Mouse (Mus musculus) urinary bladder, postnatal 14 days (tissue): ENCODE measurements around the gene C1ql4.
A peak's percentile ranks its signal among the peaks of the same experiment; 100 is the strongest.

Experiments used
- DNase-seq: peaks from one replicate; pipeline ENCODE4 v3.0.0; 2021; ENCODE audit warnings: low spot score

The C1ql4 gene

DNA sequence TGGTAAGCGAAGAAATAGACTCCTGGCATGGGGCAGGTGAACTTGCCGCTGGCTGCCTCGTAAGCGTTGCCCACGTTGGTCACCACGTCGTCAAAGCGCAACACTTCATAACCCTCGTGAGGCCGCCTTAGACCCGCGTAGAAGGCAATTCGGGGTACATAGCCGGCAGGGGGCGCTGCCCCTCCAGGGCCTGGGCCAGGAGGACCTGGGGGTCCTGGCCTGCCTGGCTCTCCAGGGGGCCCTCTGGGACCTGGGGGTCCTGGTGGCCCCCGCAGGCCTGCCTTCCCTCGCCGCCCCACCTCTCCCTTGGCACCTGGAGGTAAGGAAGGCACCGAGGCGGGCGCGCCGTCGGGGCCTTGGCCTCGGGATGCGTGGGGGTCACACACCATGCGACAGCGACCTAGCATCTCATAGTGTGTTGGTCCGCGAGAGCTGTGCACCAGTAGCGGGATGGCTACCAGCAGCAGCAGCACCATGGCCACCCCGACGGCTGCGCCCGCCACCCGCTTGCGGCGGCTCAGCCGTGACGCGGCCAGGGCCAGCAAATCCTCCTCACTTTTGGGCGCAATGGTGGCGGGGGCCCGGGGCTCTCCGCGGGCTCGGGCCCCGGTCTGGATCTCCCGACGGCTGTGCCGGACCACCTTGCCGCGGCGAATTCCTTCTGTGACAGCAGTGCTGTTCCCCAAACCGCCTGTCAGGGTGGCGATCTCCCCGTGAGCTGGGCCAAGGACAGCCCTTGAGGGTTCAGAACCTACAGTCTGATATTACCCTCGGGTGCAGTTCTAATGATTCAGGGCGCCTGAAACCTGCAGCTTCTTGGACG, at the start of gene C1ql4:
Gene C1ql4, minus strand, starts transcription at position 565 of the 823 bp plus-strand sequence.
- DNase-seq, result no peak

DNA sequence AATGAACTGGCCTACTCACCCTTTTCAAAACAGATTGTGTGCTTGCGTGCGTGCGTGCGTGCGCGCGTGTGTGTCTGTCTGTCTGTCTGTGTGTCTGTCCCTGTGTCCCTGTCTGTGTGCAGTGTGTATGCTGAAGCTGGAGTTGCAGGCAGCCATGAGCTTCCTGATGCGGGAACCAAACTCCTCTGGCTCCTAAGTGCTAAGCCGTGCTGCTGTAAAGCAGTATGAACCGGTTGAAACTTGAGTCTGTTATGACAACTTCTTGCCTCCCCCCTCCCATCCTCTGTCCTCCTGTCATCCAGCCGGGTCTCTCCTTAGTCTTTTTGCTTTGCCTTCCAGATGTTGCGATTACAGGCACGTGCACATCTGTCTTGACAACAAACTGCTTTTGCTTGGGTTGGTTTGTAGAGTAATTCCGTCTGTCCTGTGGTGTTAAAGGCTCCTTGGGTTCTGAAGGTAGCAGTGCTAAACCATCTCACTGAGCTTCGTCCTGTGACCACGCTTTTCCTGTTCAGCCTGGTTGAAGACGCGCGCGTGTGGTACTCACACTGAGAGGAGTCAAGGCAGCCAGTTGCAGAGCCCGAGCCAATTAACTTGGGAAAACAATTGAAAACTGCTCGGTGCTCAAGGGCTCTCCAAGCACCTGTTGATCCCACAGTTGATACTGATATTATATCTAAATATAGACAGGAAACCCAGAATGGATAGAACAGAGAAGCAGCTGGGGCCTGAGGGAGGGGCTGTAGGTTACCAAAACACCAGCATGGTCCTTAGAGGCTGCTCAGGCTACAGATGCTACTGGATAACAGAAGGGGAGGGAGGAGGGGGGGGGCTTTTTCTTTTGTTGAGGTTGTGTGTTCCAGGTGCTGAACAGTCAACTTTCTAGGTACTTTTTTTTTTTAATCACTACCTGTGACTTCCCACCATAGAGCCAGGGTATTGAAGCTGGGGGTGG, 42.6 kb upstream of the C1ql4 start:
- DNase-seq, result no peak

DNA sequence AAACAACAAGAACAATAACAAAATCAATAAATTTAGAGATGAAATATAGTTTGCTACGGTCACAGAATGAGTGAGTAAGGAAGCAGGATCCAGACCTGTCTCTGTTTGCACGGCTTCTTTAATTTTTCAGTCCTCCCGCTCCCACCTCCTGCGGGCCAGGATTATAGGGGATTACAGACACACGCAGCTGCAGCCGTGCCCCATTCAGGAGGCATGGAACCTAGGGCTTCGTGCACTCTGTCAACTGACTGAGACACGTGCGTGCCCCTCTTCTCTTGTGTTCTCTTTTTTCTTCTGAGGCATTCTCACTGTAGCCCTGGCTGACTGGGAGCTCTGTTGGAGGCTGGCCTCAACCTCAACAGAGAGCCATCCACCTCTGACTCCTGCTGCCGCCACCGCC, 41.8 kb upstream of the C1ql4 start:
- DNase-seq, result no peak

DNA sequence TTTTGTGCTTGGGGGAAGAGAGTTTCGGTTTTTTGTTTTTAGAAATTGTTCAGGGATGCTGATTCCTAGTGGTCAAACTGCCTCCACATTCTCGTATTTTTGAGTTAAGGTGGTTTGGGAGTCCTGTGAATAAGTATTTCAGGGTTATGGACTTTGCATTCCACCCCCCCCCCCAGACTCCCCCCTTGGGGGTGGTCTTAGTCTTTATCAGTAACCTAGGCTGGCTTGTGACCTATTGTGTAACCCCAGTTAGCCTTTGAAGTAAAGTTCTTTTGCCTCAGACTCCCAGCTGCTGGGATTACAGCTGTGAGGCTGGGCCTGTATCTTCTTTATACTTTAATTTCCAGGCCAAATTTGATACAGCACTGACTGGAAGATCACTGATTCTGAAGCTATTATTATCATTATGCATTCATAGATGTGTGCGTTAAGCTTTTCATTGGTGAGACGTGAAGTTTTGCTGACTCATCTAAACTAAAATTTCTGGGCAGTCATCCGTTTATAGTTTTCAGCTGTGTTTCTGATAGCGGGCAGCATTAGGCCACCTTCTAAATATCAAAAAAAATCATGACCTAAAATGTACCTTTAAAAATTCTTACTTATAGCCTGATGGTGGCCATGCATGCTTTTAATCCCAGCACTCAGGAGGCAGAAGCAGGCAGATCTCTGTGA, 40.4 kb upstream of the C1ql4 start:
- no peak for DNase-seq

DNA sequence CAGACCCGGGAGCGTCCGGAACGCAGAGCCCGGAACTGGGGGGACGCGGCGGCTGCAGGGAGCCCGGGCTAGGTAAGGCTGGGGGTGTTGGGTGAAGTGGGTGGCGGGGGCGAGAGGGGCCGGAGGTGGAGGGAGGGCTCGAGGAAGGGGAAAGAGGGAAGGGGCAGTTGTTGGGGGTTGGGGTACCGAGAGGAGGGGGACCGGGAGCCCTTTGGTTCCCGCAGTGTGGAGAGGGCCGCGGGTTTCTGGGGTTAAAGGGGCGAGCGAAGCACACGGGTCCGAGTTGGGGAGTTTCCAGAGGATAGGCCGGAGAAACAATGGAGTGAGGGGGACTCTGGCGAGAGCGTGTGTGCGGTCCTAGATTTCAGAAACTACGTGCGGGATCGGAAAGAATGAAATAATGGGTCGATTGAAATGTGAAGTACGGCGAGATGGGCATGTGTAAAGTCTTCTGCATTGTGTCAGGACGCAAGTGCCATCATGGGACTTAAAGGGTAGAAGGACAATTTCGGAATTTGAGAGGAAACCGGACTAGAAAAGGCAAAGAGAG, 39.3 kb upstream of the C1ql4 start:
- no peak for DNase-seq

DNA sequence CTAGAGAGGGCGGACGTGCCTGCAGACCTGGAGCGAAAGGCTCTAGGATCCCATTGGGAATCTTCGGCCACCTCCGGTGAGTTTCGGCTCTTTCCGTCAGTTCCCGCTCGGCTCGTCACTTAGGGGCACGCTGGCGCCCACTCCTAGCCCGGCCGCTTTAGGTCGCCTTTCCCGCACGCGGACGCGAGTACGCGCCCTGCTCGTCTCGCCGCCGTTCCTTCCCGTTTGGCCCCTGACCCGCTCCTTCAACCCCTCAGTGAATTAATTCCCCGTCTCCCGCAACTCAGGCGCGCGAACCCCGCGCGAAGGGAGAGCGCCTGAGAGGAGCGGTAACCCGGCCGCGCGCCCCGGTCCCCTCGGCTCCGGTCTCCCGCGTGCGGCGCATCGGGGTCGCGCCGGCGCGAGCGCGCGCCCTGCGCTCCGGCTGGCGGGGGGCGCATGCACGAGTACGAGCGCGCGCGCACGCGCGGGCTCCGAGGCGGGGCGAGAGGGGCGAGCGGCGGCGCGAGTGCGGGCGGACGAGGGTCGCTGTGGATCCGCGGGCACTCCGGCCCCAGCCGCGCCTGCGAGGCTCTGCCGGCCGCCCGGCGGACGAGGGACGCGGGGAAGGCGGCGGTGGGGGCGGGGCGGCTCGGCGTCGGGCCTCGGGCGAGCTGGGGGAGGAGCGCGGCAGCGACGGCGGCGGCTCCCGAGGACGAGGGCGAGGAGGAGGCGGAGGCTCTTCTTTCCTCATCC, 38.6 kb upstream of the C1ql4 start:
- peak; percentile 89 for DNase-seq

DNA sequence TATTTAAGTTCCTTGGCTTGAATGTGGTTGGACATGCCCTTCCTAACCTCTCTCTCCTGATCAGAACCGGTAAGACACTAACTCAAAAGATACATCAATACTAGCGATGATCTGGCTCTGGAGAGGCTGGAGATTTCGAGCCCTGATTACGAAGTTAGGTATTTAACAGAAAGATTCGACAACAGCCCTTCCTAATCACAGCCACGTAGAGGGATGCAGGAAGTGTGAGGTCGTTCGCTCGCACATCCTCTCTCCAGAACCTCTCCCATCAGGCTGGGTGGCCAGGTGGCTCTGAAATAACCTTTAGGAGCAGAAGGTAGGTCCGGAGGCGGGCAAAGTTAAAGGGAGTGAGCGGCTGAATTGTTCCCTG, 38.1 kb upstream of the C1ql4 start, which contains the start of gene Spats2:
Gene Spats2, plus strand, starts transcription at position 206 of the 370 bp plus-strand sequence.
- DNase-seq, result no peak

DNA sequence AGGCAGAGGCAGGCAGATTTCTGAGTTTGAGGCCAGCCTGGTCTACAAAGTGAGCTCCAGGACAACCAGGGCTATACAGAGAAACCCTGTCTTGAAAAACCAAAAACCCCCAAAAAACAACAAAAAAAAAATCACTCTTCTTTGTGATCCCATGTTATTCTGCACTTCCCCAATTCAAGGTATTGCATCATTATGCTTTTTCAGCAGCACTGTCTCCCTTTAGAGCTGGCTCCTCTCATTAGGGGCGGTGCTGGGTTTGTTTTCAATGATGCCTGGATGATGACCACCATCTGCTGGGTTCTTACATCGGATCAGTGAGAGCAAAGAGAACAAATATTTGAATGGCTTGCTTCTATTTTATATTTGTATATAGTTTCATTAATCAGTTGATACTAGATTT, 35.0 kb upstream of the C1ql4 start:
- DNase-seq, result no peak

DNA sequence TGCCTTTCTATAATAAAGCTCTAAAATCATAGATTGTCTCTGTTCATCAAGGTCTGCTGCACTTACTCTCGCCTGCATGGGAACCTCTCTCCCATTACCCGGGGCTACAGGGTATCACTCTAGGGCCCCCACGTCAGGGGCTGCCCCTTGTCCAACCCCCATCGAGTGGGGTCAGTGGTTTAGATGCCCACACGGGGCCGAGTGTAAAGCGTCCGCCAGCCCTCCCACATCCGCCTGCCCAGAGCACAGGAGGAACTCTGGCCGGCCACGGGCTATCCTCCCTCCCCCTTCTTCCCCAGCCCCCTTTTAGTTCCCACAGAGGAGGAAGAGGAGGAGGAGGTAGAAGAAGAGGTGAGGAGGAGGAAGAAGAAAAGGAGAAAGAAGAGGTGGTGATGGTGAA, 33.2 kb upstream of the C1ql4 start:
- DNase-seq, result no peak

DNA sequence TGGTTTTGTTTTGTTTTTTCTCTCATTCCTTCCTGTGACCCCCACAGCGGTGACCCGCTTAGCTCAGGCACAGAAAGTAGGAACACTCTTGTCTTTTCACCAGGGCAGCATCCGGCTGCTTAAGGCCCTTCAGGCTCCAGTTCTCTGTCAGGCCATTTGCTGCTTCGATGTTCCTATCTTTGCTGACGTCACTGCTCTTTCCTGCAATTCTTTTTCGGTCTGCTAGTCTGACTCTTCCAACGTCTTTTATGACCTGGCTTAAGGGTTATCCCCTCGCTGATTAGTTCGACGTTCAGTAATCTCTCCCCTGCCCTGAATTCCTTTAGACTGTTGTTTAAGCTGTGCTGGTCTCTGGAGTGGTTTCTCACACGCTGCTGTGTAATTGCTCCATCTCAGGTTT, 28.9 kb upstream of the C1ql4 start:
- DNase-seq, result no peak

DNA sequence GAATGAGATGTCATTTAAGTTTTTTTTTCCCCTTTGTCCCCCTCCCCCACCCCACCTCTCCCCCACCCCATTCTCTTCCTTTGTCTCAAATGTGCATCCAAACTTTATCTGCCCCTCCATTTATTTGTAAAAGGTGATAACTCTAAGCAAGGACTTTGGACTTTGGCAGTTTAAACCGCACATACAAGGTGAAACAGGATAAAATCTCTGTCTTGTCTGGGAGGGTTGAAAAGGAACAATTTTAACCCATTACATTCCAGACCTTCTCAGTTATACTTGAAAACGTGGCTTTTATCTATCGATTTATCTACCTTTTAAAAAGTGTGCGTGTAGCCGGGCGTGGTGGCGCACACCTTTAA, 27.4 kb upstream of the C1ql4 start:
- DNase-seq, result no peak

DNA sequence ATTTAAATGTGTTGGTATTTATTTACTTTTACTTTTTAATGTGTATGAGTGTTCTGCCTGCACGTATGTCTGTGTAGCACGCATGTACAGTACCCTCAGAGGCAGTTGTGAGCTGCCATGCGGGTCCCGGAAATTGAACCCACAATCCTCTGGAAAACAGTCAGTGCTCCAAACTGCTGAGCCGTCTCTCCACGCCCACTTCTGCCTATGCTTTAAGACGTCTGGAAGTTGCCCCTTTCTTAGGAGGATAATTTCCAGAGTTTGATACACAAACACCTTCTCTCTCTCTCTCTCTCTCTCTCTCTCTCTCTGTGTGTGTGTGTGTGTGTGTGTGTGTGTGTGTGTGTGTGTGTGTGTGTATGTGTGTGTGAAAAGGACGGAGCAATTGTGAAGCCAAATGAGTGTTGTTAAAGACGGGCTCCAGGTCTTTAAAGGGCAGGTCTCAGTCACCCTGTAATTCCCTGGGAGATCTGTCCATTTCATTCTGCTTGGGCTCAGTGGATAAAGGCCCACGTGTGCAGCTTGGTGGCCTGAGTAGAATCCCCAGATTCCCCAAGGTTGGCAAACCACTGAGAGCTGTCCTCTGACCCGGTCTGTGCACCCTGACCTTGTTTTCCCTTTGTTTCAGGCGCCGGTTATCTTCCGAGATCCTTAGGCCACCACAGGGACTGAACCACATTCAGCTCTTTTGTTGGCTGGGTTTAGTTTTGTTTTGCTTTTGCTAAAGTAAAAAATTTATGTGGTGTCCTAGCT, 26.9 kb upstream of the C1ql4 start:
- DNase-seq, result no peak

DNA sequence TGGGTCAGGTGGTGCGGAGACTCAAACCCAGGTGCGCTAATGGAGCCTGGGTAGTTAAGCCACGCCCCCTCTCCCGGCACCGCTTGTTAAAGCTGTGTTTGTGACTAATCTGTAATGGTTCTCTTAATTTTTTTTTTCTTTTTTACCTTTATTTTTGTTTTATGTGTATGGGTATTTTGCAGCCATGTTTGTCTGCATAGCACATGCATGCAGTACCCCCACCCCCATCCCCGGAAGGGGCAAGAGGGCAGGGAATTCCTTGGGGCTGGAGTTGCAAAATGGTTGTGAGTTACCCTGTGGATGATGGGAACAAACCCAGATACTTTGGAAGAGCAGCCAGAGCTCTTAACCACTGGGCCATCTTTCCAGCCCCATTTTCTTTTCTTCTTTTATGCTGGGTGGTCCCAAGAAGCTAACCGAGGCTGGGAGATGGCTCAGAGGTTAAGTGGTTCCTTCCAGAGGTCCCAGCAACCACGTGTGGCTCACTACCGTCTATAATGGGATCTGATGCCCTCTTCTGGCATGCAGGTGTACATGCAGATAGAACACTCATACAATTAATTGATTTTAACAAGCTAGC, 25.9 kb upstream of the C1ql4 start:
- DNase-seq, result no peak

DNA sequence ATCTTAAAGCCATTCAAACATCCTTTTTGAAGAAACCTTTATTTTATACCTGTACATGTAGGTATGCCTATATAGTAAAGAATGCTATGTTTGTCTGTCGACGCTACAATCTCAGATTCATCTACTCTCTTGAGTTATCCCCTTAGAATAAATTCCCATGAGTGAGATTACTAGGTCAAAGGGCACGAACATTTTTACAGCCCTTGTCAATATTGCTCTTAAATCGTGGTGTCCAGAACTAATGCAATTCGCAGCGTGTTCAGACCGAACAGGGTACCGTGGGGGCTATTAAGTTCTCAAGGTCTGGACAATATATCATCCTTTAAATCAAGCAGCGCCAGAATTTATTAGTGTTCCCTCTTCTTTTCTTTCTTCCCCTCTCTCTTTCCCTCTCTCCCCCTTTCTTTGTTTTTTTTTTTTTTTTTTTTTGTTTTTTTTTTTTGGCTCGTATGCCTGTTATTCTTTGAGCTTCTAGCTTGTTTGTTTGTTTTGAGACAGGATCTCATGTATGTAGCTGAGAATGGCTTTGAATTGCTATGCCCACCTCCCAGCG, 25.3 kb upstream of the C1ql4 start:
- no peak for DNase-seq

DNA sequence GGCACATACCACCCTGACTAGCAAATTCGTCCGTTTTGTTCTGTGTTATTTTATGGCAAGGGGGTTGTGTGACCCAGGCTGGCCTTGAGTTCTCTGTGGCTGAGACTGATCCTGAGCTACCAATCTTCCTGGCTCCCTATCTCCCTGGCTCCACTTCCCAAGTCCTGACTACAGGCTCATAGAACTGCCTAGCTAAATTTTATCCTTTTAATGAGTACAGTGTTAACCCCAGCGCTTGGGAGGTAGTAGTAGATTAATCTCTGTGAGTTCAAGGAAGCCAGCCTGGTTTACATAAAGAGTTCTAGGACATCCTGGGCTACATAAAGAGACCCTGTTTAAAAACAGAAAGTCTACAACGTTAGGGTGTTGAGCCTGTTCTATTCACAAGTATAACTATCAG, 24.2 kb upstream of the C1ql4 start:
- no peak for DNase-seq

DNA sequence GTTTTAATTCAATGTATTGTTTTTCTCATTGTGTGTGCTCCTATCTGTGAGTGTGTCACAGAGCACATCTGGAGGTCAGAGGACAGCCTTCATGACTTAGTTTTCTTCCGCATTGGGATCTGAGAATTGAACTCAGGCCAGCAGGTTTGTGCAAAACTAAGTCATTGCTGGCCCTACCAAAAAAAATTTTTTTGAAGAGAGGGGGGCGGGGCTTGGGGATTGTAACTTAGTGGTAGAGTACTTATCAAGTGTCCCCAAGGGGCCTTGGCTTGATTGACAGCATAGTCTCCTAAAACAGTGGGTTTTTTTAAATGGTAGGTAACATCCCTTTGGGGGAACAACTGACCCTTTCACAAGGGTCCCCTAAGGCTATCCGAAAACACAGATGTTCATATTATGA, 23.5 kb upstream of the C1ql4 start:
- DNase-seq, result no peak

DNA sequence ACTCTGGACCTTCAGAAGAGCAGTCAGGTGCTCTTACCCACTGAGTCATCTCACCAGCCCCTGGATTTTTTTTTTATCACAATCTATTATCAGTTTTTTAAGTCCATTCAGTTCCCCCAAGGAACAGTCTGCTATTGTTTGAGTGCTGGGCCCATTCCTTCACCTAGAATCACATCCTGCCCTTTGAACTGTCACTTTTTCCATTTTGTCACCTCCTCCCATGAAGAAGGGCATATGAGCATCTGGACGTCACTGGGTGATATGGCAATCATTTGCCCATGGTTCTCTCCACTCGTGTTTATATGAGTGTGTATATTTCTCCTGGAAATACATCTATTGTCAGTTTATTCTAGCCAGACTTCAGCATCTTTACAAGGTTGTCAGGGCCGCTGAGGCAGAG, 20.2 kb upstream of the C1ql4 start:
- no peak for DNase-seq

DNA sequence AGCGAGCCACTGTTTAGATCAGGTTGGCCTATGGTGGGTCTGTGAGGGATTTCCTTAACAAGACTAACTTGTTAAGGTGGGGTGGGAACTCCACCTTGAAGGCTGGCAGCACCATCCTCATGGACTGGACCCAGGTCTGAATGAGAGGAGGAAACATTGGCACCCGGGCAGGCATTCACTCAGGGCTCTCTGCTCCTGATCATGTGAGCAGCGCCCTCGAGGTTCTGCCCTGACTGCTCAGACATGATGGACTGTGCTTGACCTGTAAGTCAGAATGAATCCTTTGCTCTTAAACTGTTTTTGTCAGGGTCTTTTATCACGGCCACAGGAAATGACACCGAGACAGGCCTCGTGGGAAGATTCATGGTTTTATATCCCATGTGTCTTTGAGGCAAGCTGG, 17.6 kb upstream of the C1ql4 start:
- DNase-seq, result no peak

DNA sequence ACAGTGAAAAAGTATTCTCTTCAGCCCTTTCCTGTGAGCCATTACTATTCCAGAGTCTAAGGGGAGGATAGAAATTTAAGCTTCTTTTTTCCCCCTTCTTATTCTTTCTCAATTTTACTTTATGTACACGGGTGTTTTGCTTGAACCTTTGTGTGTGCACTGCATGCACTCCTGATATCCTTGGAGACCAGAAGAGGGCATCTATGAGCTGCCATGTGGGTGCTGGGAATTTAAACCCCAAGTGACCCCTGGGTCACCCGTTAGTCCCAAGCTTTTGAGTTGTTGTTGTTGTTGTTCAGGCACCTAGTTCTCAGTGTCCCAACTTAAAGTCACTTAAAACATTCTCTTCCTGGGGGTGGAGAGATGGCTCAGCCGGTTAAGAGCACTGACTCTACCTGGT, 12.4 kb upstream of the C1ql4 start:
- no peak for DNase-seq

DNA sequence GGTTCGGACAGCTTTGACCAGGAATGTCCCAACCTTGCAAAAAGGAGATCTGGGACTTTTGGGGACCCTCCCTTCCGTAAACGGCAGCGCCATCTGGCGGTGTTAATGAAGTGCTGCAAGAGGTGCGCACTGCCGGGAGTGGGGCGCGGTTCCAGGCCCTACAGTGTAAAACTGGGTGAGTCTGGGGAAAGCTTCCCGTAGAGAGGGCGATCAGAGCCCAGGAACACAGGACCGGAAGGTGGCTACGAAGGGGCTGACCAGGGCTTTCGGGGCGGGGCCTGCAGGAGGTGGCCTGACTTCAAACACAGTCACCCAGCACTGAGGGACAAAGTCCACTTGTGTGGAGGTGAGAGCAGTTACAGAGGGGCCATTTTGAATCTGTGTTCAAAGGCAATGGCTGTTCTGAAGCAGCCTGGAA, 11.5 kb upstream of the C1ql4 start:
- peak; percentile 65 for DNase-seq
